Comparison of ENCODE assay signal across 9 mouse cellular contexts in genomic region chr4:123155004-123155403, GRCm38 (mm10). TPM values are rescaled to one million over a fixed set of nuclear protein-coding genes. Genes with fewer than 3 reads are reported as not detected.
DNase-seq lines count a peak whose midpoint lies in the region; ATAC-seq and TF ChIP-seq lines count a peak whose summit lies in the region.
"Had no signal": no experiment of that assay in that cellular context is flagged by ENCODE, and none has a peak within 500 bp of the region (broad histone marks: within the 10 kb centered on the region; RNA-seq: fewer than 3 reads in every experiment).

No protein-coding gene starts in this region.

- H3K36me3 ChIP-seq in forebrain, embryonic 15.5 days = no peaks in the 10 kb centered on the region
- H3K36me3 ChIP-seq in forebrain, embryonic 16.5 days (ENCODE audit: control insufficient read depth, insufficient read depth) = no peaks in the 10 kb centered on the region

- no peak overlapping the region for H3K9ac ChIP-seq in forebrain, embryonic 15.5 days (replicated peaks)
- no peak overlapping the region for H3K9ac ChIP-seq in forebrain, embryonic 16.5 days (replicated peaks; ENCODE audit: low read depth, low read length)

- 0 out of 2 replicates have a peak, but pooled peaks have one; percentile 32 for ATAC-seq in forebrain, embryonic 15.5 days (replicated peaks)
- no peak for ATAC-seq in forebrain, embryonic 16.5 days
- ATAC-seq in hematopoietic stem cell, adult 5-6 weeks (replicated peaks in 1 of 2; ENCODE audit: insufficient read depth in 1 of 2, low FRiP score in 2 of 2, low TSS enrichment in 1 of 2, low read depth in 1 of 2, poor library complexity in 2 of 2, severe bottlenecking in 2 of 2) = peak; percentile 66 to 78

- WGBS in forebrain, embryonic 15.5 days = 23% methylated on average over 4 of the region's 4 CpGs
- WGBS in forebrain, embryonic 16.5 days = 20% methylated on average over 4 of the region's 4 CpGs
- WGBS in lung, adult 2 months = 17% methylated on average over 4 of the region's 4 CpGs

- peak; percentile 19; the same call in 1 of the 2 replicates for TF ChIP-seq CTCF in lung, adult 2 months (IDR thresholded peaks at IDR 0.05; ENCODE audit: insufficient read depth, low read length)

- H3K4me2 ChIP-seq in forebrain, embryonic 15.5 days (replicated peaks) = no peak overlapping the region
- no peak overlapping the region for H3K4me2 ChIP-seq in forebrain, embryonic 16.5 days (ENCODE audit: low read length)

- no peak overlapping the region for H3K4me3 ChIP-seq in forebrain, embryonic 15.5 days
- H3K4me3 ChIP-seq in forebrain, embryonic 16.5 days (replicated peaks; ENCODE audit: low read length) = no peak overlapping the region
- no peak overlapping the region for H3K4me3 ChIP-seq in lung, adult 2 months (replicated peaks; ENCODE audit: extremely low read depth, low read depth, low read length)

- no peaks in the 10 kb centered on the region for H3K4me1 ChIP-seq in forebrain, embryonic 15.5 days
- no peaks in the 10 kb centered on the region for H3K4me1 ChIP-seq in forebrain, embryonic 16.5 days (replicated peaks; ENCODE audit: control insufficient read depth, insufficient read depth, low read length)
- no peaks in the 10 kb centered on the region for H3K4me1 ChIP-seq in lung, adult 2 months (ENCODE audit: control insufficient read depth, insufficient read depth, low read length)

- H3K27me3 ChIP-seq in forebrain, embryonic 15.5 days = 0 out of 2 replicates have a peak, but pooled peaks cover 4% of the 10 kb centered on the region
- H3K27me3 ChIP-seq in forebrain, embryonic 16.5 days (replicated peaks; ENCODE audit: control insufficient read depth, insufficient read depth, low read length) = peaks cover 2% of the 10 kb centered on the region; the same call in 1 of the 2 replicates

- no peak for TF ChIP-seq POLR2A in lung, adult 2 months (IDR thresholded peaks at IDR 0.05; ENCODE audit: borderline replicate concordance, extremely low read depth, low read depth, low read length)

- H3K9me3 ChIP-seq in forebrain, embryonic 15.5 days = no peaks in the 10 kb centered on the region
- no peaks in the 10 kb centered on the region for H3K9me3 ChIP-seq in forebrain, embryonic 16.5 days (ENCODE audit: control insufficient read depth, low read length)

- no peak for DNase-seq in lung, adult 2 months
- no peak for DNase-seq in lung, adult 18-20 months
- DNase-seq in adrenal gland, postnatal 14 days = peak; percentile 47
- DNase-seq in mesoderm, embryonic 11.5 days (ENCODE audit: low read depth, low spot score) = peak; percentile 62
- no peak for DNase-seq in gastrocnemius, postnatal 4 days (ENCODE audit: low spot score in 2 of 2)

- no peak overlapping the region for H3K27ac ChIP-seq in forebrain, embryonic 15.5 days (replicated peaks)
- no peak overlapping the region for H3K27ac ChIP-seq in forebrain, embryonic 16.5 days (ENCODE audit: low read length)

RNA-seq across cellular contexts. Expression of gene Ppie, which starts 15.3 kb away (rescaled TPM):
- 71.1 and 71.7 TPM in 2 replicates for polyA plus RNA-seq in forebrain, embryonic 15.5 days (2015; fragmentation: Nextera tagmentation; extraction: Ambion mirVana)
- 65.9 and 72.4 TPM in 2 replicates for polyA plus RNA-seq in forebrain, embryonic 16.5 days (2015; fragmentation: Nextera tagmentation; extraction: Ambion mirVana)
- 13.0 and 15.3 TPM in 2 replicates for polyA plus RNA-seq in lung, adult 2 months (2012; rRNA removed)
- 41.4 and 43.1 TPM in 2 replicates for total RNA-seq in adrenal gland, postnatal 14 days (2021)
- total RNA-seq in hematopoietic stem cell, adult 5-6 weeks (2017) = 89.7 and 91.0 TPM in 2 replicates
- total RNA-seq in gastrocnemius, postnatal 4 days (2021) = 10 to 100 TPM; 32.8 to 34.6 TPM

RNA-seq across cellular contexts. Expression of gene Hpcal4, which starts 28.0 kb away (rescaled TPM):
- 25.3 and 28.3 TPM in 2 replicates for polyA plus RNA-seq in forebrain, embryonic 15.5 days (2015; fragmentation: Nextera tagmentation; extraction: Ambion mirVana)
- 30.6 and 55.7 TPM in 2 replicates for polyA plus RNA-seq in forebrain, embryonic 16.5 days (2015; fragmentation: Nextera tagmentation; extraction: Ambion mirVana)
- 2.6 and 2.8 TPM in 2 replicates for polyA plus RNA-seq in lung, adult 2 months (2012; rRNA removed)
- total RNA-seq in adrenal gland, postnatal 14 days (2021) = 5.4 and 6.3 TPM in 2 replicates
- not detected in 2 replicates for total RNA-seq in hematopoietic stem cell, adult 5-6 weeks (2017)
- under 1 TPM; 0.29 to 0.36 TPM for total RNA-seq in gastrocnemius, postnatal 4 days (2021)
- total RNA-seq: neutrophil, adult 5-6 weeks had no signal

RNA-seq across cellular contexts. Expression of gene Oxct2b, which starts 38.9 kb away (rescaled TPM):
- 0.17 and 0.19 TPM in 2 replicates for polyA plus RNA-seq in forebrain, embryonic 15.5 days (2015; fragmentation: Nextera tagmentation; extraction: Ambion mirVana)
- polyA plus RNA-seq in forebrain, embryonic 16.5 days (2015; fragmentation: Nextera tagmentation; extraction: Ambion mirVana) = 0.41 TPM in 1 of 2 replicates, not detected in the other
- polyA plus RNA-seq in lung, adult 2 months (2012; rRNA removed) = not detected in 2 replicates
- not detected in 2 replicates for total RNA-seq in adrenal gland, postnatal 14 days (2021)
- total RNA-seq in hematopoietic stem cell, adult 5-6 weeks (2017) = not detected in 2 replicates
- total RNA-seq in gastrocnemius, postnatal 4 days (2021) = under 1 TPM in 1 of 2 experiments, not detected in 1; 0.15 TPM
- total RNA-seq: neutrophil, adult 5-6 weeks had no signal

RNA-seq across cellular contexts. Expression of gene Nt5c1a, which starts 46.3 kb away (rescaled TPM):
- 0.15 TPM in 1 of 2 replicates, not detected in the other for polyA plus RNA-seq in forebrain, embryonic 15.5 days (2015; fragmentation: Nextera tagmentation; extraction: Ambion mirVana)
- not detected in 2 replicates for polyA plus RNA-seq in forebrain, embryonic 16.5 days (2015; fragmentation: Nextera tagmentation; extraction: Ambion mirVana)
- 0.69 and 0.77 TPM in 2 replicates for polyA plus RNA-seq in lung, adult 2 months (2012; rRNA removed)
- 23.8 and 25.4 TPM in 2 replicates for total RNA-seq in adrenal gland, postnatal 14 days (2021)
- total RNA-seq in hematopoietic stem cell, adult 5-6 weeks (2017) = not detected in 2 replicates
- total RNA-seq in gastrocnemius, postnatal 4 days (2021) = 1 to 10 TPM; 3.3 to 9.3 TPM
- total RNA-seq: neutrophil, adult 5-6 weeks had no signal

RNA-seq across cellular contexts. Expression of gene Bmp8b, which starts 50.0 kb away (rescaled TPM):
- 0.23 TPM in 1 of 2 replicates, not detected in the other for polyA plus RNA-seq in forebrain, embryonic 15.5 days (2015; fragmentation: Nextera tagmentation; extraction: Ambion mirVana)
- 0.35 TPM in 2 replicates for polyA plus RNA-seq in forebrain, embryonic 16.5 days (2015; fragmentation: Nextera tagmentation; extraction: Ambion mirVana)
- polyA plus RNA-seq in lung, adult 2 months (2012; rRNA removed) = 0.06 and 0.07 TPM in 2 replicates
- not detected in 2 replicates for total RNA-seq in adrenal gland, postnatal 14 days (2021)
- not detected in 2 replicates for total RNA-seq in hematopoietic stem cell, adult 5-6 weeks (2017)
- total RNA-seq in gastrocnemius, postnatal 4 days (2021) = not detected
- total RNA-seq: neutrophil, adult 5-6 weeks had no signal

Comparison
In these comparisons a context has a peak if more than half of its experiments do, and no peak if none do; other contexts are left out.
1. DNase-seq: peak in adrenal gland, postnatal 14 days (single experiment) and mesoderm, embryonic 11.5 days (single experiment); none in lung, adult 2 months (single experiment), lung, adult 18-20 months (0 of 2) and gastrocnemius, postnatal 4 days (0 of 2).